Comparison of ENCODE assay signal across 29 mouse cellular contexts in the genomic region with DNA sequence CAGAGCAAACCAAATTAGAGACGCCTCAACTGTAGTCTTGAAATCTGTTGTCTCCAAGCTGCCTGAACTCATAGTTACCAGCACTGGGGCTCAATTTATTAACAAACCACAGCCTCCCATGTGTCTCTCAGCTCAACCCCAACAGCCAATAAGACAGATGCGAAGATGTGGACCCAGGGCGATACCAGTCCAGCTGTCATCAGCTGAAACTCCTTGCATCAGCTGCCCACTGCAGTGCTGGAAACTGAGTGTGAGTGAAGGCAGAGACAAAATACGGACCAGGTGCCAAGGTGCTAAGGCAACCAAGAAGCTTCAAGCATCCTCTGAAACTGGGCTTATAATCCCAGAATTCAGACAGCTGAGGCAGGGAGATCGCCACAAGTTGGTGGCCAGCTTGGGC. TPM values are rescaled to one million over a fixed set of nuclear protein-coding genes. Genes with fewer than 3 reads are reported as not detected.
A peak's percentile ranks its signal among the peaks of the same experiment; 100 is the strongest.
DNase-seq lines count a peak whose midpoint lies in the region; ATAC-seq and TF ChIP-seq lines count a peak whose summit lies in the region.
"Had no signal": no experiment of that assay in that cellular context is flagged by ENCODE, and none has a peak within 500 bp of the region (broad histone marks: within the 10 kb centered on the region; RNA-seq: fewer than 3 reads in every experiment).

No protein-coding gene starts in this region.

- dilution Hi-C loops in CH12.LX (cut with MboI; ENCODE audit: extremely low pct_ligation_motif_present, extremely low pct_unique_long_range_greater_than_20kb, low sequenced_read_pairs): no loop called here

- H3K27me3 ChIP-seq in forebrain, embryonic 16.5 days (replicated peaks; ENCODE audit: control insufficient read depth, insufficient read depth, low read length): no peaks in the 10 kb centered on the region
- H3K27me3 ChIP-seq in forebrain, embryonic 12.5 days: peaks cover 44% of the 10 kb centered on the region
- peaks cover 2% of the 10 kb centered on the region; the same call in 1 of the 2 replicates for H3K27me3 ChIP-seq in midbrain, embryonic 11.5 days (ENCODE audit: control insufficient read depth, insufficient read depth, low read length)
- H3K27me3 ChIP-seq in midbrain, embryonic 13.5 days: peaks cover 35% of the 10 kb centered on the region
- H3K27me3 ChIP-seq in CH12.LX (replicated peaks): peaks cover 12% of the 10 kb centered on the region
- H3K27me3 ChIP-seq: forebrain, embryonic 15.5 days had no signal

- no peak for TF ChIP-seq POLR2A in CH12.LX (IDR thresholded peaks at IDR 0.05; ENCODE audit: low read depth, low read length)

- H3K4me3 ChIP-seq in forebrain, embryonic 16.5 days (replicated peaks; ENCODE audit: low read length): no peak overlapping the region
- H3K4me3 ChIP-seq in forebrain, embryonic 12.5 days (replicated peaks): no peak overlapping the region
- H3K4me3 ChIP-seq in midbrain, embryonic 11.5 days (ENCODE audit: low read depth, low read length): no peak overlapping the region
- no peak overlapping the region for H3K4me3 ChIP-seq in midbrain, embryonic 13.5 days (replicated peaks)
- no peak overlapping the region for H3K4me3 ChIP-seq in CH12.LX (replicated peaks in 1 of 3; ENCODE audit: low read depth in 2 of 3, low read length in 2 of 3, poor library complexity in 1 of 3)
- H3K4me3 ChIP-seq: embryonic facial prominence, embryonic 13.5 days; embryonic facial prominence, embryonic 15.5 days; erythroblast, embryonic 14.5 days; forebrain, embryonic 10.5 days; forebrain, embryonic 13.5 days; forebrain, embryonic 15.5 days had no signal

- peaks cover 22% of the 10 kb centered on the region for H3K4me1 ChIP-seq in forebrain, embryonic 16.5 days (replicated peaks; ENCODE audit: control insufficient read depth, insufficient read depth, low read length)
- H3K4me1 ChIP-seq in forebrain, embryonic 12.5 days: peaks cover 4% of the 10 kb centered on the region
- H3K4me1 ChIP-seq in midbrain, embryonic 11.5 days (ENCODE audit: control insufficient read depth, insufficient read depth, low read length): 0 out of 2 replicates have a peak, but pooled peaks cover 3% of the 10 kb centered on the region
- peaks cover 11% of the 10 kb centered on the region; the same call in 1 of the 2 replicates for H3K4me1 ChIP-seq in midbrain, embryonic 13.5 days (replicated peaks)
- H3K4me1 ChIP-seq in CH12.LX (ENCODE audit: control insufficient read depth in 1 of 2, insufficient read depth in 2 of 2): peaks cover 12 to 32% of the 10 kb centered on the region in 2 experiments; a peak in 3 of 4 replicates

- no peaks in the 10 kb centered on the region for H3K79me2 ChIP-seq in CH12.LX (replicated peaks; ENCODE audit: control insufficient read depth, extremely low read depth, insufficient read depth, poor library complexity, severe bottlenecking)

- WGBS in forebrain, embryonic 16.5 days: 83% methylated on average over 5 of the region's 5 CpGs
- 89% methylated on average over 5 of the region's 5 CpGs for WGBS in forebrain, embryonic 12.5 days
- WGBS in midbrain, embryonic 11.5 days: 89% methylated on average over 5 of the region's 5 CpGs
- WGBS in midbrain, embryonic 13.5 days: 88% methylated on average over 5 of the region's 5 CpGs

- peak; percentile 60 for DNase-seq in midbrain, embryonic 11.5 days (ENCODE audit: low spot score, missing footprints)
- no peak for DNase-seq in CH12.LX (ENCODE audit: extremely low read depth)
- DNase-seq: adrenal gland, adult 2 months; adrenal gland, postnatal 10 days; adrenal gland, postnatal 25 days; B cell, adult 2 months; cerebellum, adult 11 months; cerebellum, adult 18-20 months; cerebellum, adult 8-10 months; cerebellum, adult 9-11 months; cerebellum, postnatal 14 days; cerebellum, postnatal 36 days; embryo, embryonic 11 days had no signal

- H3K36me3 ChIP-seq in forebrain, embryonic 16.5 days (ENCODE audit: control insufficient read depth, insufficient read depth): no peaks in the 10 kb centered on the region
- H3K36me3 ChIP-seq in forebrain, embryonic 12.5 days (replicated peaks): no peaks in the 10 kb centered on the region
- no peaks in the 10 kb centered on the region for H3K36me3 ChIP-seq in midbrain, embryonic 11.5 days (ENCODE audit: control insufficient read depth, insufficient read depth, low read length)
- H3K36me3 ChIP-seq in midbrain, embryonic 13.5 days: no peaks in the 10 kb centered on the region
- H3K36me3 ChIP-seq in CH12.LX (replicated peaks in 1 of 2; ENCODE audit: control insufficient read depth in 1 of 2, insufficient read depth in 1 of 2, low read length in 1 of 2): no peaks in the 10 kb centered on the region
- H3K36me3 ChIP-seq: embryonic facial prominence, embryonic 13.5 days; embryonic facial prominence, embryonic 15.5 days; forebrain, embryonic 10.5 days; forebrain, embryonic 15.5 days had no signal

- TF ChIP-seq RAD21 in CH12.LX (IDR thresholded peaks at IDR 0.05; ENCODE audit: low read depth, low read length): no peak

- peak overlapping the region; percentile 21; the same call in 1 of the 2 replicates for H3K27ac ChIP-seq in forebrain, embryonic 16.5 days (ENCODE audit: low read length)
- no peak overlapping the region for H3K27ac ChIP-seq in forebrain, embryonic 12.5 days
- H3K27ac ChIP-seq in midbrain, embryonic 11.5 days (ENCODE audit: low read depth, low read length): no peak overlapping the region
- no peak overlapping the region for H3K27ac ChIP-seq in midbrain, embryonic 13.5 days
- no peak overlapping the region for H3K27ac ChIP-seq in CH12.LX (ENCODE audit: insufficient read depth, low read depth)
- H3K27ac ChIP-seq: embryonic facial prominence, embryonic 13.5 days; embryonic facial prominence, embryonic 15.5 days; forebrain, embryonic 10.5 days; forebrain, embryonic 13.5 days; forebrain, embryonic 15.5 days had no signal

- H3K9ac ChIP-seq in forebrain, embryonic 16.5 days (replicated peaks; ENCODE audit: low read depth, low read length): no peak overlapping the region
- H3K9ac ChIP-seq in forebrain, embryonic 12.5 days: no peak overlapping the region
- no peak overlapping the region for H3K9ac ChIP-seq in midbrain, embryonic 11.5 days (ENCODE audit: low read length)
- H3K9ac ChIP-seq in midbrain, embryonic 13.5 days (replicated peaks): no peak overlapping the region
- no peak overlapping the region for H3K9ac ChIP-seq in CH12.LX (ENCODE audit: insufficient read depth, low read depth)
- H3K9ac ChIP-seq: embryonic facial prominence, embryonic 13.5 days; embryonic facial prominence, embryonic 15.5 days; forebrain, embryonic 13.5 days; forebrain, embryonic 15.5 days had no signal

- no peak overlapping the region for H3K4me2 ChIP-seq in forebrain, embryonic 16.5 days (ENCODE audit: low read length)
- no peak overlapping the region for H3K4me2 ChIP-seq in forebrain, embryonic 12.5 days
- H3K4me2 ChIP-seq in midbrain, embryonic 11.5 days: no peak overlapping the region
- H3K4me2 ChIP-seq in midbrain, embryonic 13.5 days (replicated peaks): no peak overlapping the region
- H3K4me2 ChIP-seq in CH12.LX (ENCODE audit: insufficient read depth, low read depth, poor library complexity, severe bottlenecking): no peak overlapping the region
- H3K4me2 ChIP-seq: embryonic facial prominence, embryonic 13.5 days; embryonic facial prominence, embryonic 15.5 days; forebrain, embryonic 13.5 days; forebrain, embryonic 15.5 days had no signal

- in situ Hi-C loops in CH12.LX (cut with MboI; ENCODE audit: low pct_ligation_motif_present, low pct_unique_long_range_greater_than_20kb, low sequenced_read_pairs): loop anchor here (10.0 to 25.0 kb wide), 2 partner anchors 87 to 245 kb away; a partner anchor contains a TSS

- H3K9me3 ChIP-seq in forebrain, embryonic 16.5 days (ENCODE audit: control insufficient read depth, low read length): no peaks in the 10 kb centered on the region
- no peaks in the 10 kb centered on the region for H3K9me3 ChIP-seq in forebrain, embryonic 12.5 days
- no peaks in the 10 kb centered on the region for H3K9me3 ChIP-seq in midbrain, embryonic 11.5 days (ENCODE audit: control insufficient read depth, low read length)
- no peaks in the 10 kb centered on the region for H3K9me3 ChIP-seq in midbrain, embryonic 13.5 days
- H3K9me3 ChIP-seq in CH12.LX (replicated peaks; ENCODE audit: low read length): no peaks in the 10 kb centered on the region
- H3K9me3 ChIP-seq: embryonic facial prominence, embryonic 13.5 days; embryonic facial prominence, embryonic 15.5 days; forebrain, embryonic 10.5 days; forebrain, embryonic 13.5 days; forebrain, embryonic 15.5 days had no signal

- TF ChIP-seq CTCF in CH12.LX (conservative IDR thresholded peaks at IDR 0.05 in 1 of 2, IDR thresholded peaks at IDR 0.05 in 1 of 2; ENCODE audit: low read depth in 2 of 2, low read length in 2 of 2): no peak

- ATAC-seq in forebrain, embryonic 16.5 days: no peak
- ATAC-seq in forebrain, embryonic 12.5 days (ENCODE audit: low FRiP score): no peak
- no peak for ATAC-seq in midbrain, embryonic 11.5 days (ENCODE audit: low FRiP score)
- ATAC-seq in midbrain, embryonic 13.5 days: no peak
- ATAC-seq: CD4-positive, CD25-positive, alpha-beta regulatory T cell, adult 4 months; forebrain, embryonic 13.5 days; forebrain, embryonic 15.5 days had no signal

- TF ChIP-seq EP300 in CH12.LX (IDR thresholded peaks at IDR 0.05; ENCODE audit: low read length): no peak

RNA-seq across cellular contexts. Expression of a gene that starts 3.7 kb away (rescaled TPM):
- 0.63 and 1.2 TPM in 2 replicates for polyA plus RNA-seq in forebrain, embryonic 16.5 days (2015; fragmentation: Nextera tagmentation; extraction: Ambion mirVana)
- polyA plus RNA-seq in forebrain, embryonic 12.5 days (2016; fragmentation: Nextera tagmentation; extraction: Ambion mirVana): 0.19 and 0.36 TPM in 2 replicates
- polyA plus RNA-seq in midbrain, embryonic 11.5 days (2014; fragmentation: Nextera tagmentation; extraction: Ambion mirVana): 0.20 and 0.33 TPM in 2 replicates
- 0.11 and 0.13 TPM in 2 replicates for polyA plus RNA-seq in midbrain, embryonic 13.5 days (2015; fragmentation: Nextera tagmentation; extraction: Ambion mirVana)
- total RNA-seq in CH12.LX (2012; rRNA removed) (6.9 and 7.8 TPM in 2 replicates), CH12.LX (2014; rRNA removed) (5.7 and 6.4 TPM in 2 replicates)
- 18.9 and 22.3 TPM in 2 replicates for polyA plus RNA-seq in CH12.LX (2012; ENCODE audit: insufficient read length, low read depth)

RNA-seq across cellular contexts. Expression of a gene that starts 13.6 kb away (rescaled TPM):
- polyA plus RNA-seq in forebrain, embryonic 16.5 days (2015; fragmentation: Nextera tagmentation; extraction: Ambion mirVana): 24.4 and 27.0 TPM in 2 replicates
- polyA plus RNA-seq in forebrain, embryonic 12.5 days (2016; fragmentation: Nextera tagmentation; extraction: Ambion mirVana): 22.3 and 24.4 TPM in 2 replicates
- 36.0 and 39.9 TPM in 2 replicates for polyA plus RNA-seq in midbrain, embryonic 11.5 days (2014; fragmentation: Nextera tagmentation; extraction: Ambion mirVana)
- polyA plus RNA-seq in midbrain, embryonic 13.5 days (2015; fragmentation: Nextera tagmentation; extraction: Ambion mirVana): 24.6 and 25.8 TPM in 2 replicates
- total RNA-seq in CH12.LX (2012; rRNA removed) (4.2 and 4.3 TPM in 2 replicates), CH12.LX (2014; rRNA removed) (3.6 TPM in 2 replicates)
- polyA plus RNA-seq in CH12.LX (2012; ENCODE audit: insufficient read length, low read depth): 2.6 and 2.7 TPM in 2 replicates

RNA-seq across cellular contexts. Expression of a gene that starts 28.2 kb away (rescaled TPM):
- polyA plus RNA-seq in forebrain, embryonic 16.5 days (2015; fragmentation: Nextera tagmentation; extraction: Ambion mirVana): 0.43 and 0.46 TPM in 2 replicates
- 0.04 and 0.08 TPM in 2 replicates for polyA plus RNA-seq in forebrain, embryonic 12.5 days (2016; fragmentation: Nextera tagmentation; extraction: Ambion mirVana)
- not detected in 2 replicates for polyA plus RNA-seq in midbrain, embryonic 11.5 days (2014; fragmentation: Nextera tagmentation; extraction: Ambion mirVana)
- polyA plus RNA-seq in midbrain, embryonic 13.5 days (2015; fragmentation: Nextera tagmentation; extraction: Ambion mirVana): 0.04 TPM in 1 of 2 replicates, not detected in the other
- total RNA-seq in CH12.LX (2012; rRNA removed) (not detected in 2 replicates), CH12.LX (2014; rRNA removed) (not detected in 2 replicates)
- 0.07 and 0.08 TPM in 2 replicates for polyA plus RNA-seq in CH12.LX (2012; ENCODE audit: insufficient read length, low read depth)
- total RNA-seq: ES-E14 had no signal
- polyA plus RNA-seq: CD4-positive, CD25-positive, alpha-beta regulatory T cell, adult 4 months; embryonic facial prominence, embryonic 11.5 days; erythroblast, embryonic 14.5 days; forebrain, embryonic 10.5 days had no signal

RNA-seq across cellular contexts. Expression of a gene that starts 30.5 kb away (rescaled TPM):
- 1.3 and 1.6 TPM in 2 replicates for polyA plus RNA-seq in forebrain, embryonic 16.5 days (2015; fragmentation: Nextera tagmentation; extraction: Ambion mirVana)
- 2.8 TPM in 2 replicates for polyA plus RNA-seq in forebrain, embryonic 12.5 days (2016; fragmentation: Nextera tagmentation; extraction: Ambion mirVana)
- 0.86 and 0.92 TPM in 2 replicates for polyA plus RNA-seq in midbrain, embryonic 11.5 days (2014; fragmentation: Nextera tagmentation; extraction: Ambion mirVana)
- polyA plus RNA-seq in midbrain, embryonic 13.5 days (2015; fragmentation: Nextera tagmentation; extraction: Ambion mirVana): 1.7 and 2.1 TPM in 2 replicates
- total RNA-seq in CH12.LX (2012; rRNA removed): not detected in 2 replicates
- total RNA-seq in CH12.LX (2014; rRNA removed): not detected in 2 replicates
- not detected in 2 replicates for polyA plus RNA-seq in CH12.LX (2012; ENCODE audit: insufficient read length, low read depth)
- polyA plus RNA-seq: CD4-positive, CD25-positive, alpha-beta regulatory T cell, adult 4 months; erythroblast, embryonic 14.5 days had no signal

RNA-seq across cellular contexts. Expression of a gene that starts 40.6 kb away (rescaled TPM):
- not detected in 2 replicates for polyA plus RNA-seq in forebrain, embryonic 16.5 days (2015; fragmentation: Nextera tagmentation; extraction: Ambion mirVana)
- polyA plus RNA-seq in forebrain, embryonic 12.5 days (2016; fragmentation: Nextera tagmentation; extraction: Ambion mirVana): not detected in 2 replicates
- polyA plus RNA-seq in midbrain, embryonic 11.5 days (2014; fragmentation: Nextera tagmentation; extraction: Ambion mirVana): not detected in 2 replicates
- polyA plus RNA-seq in midbrain, embryonic 13.5 days (2015; fragmentation: Nextera tagmentation; extraction: Ambion mirVana): not detected in 2 replicates
- not detected in 2 replicates for total RNA-seq in CH12.LX (2012; rRNA removed)
- not detected in 2 replicates for total RNA-seq in CH12.LX (2014; rRNA removed)
- polyA plus RNA-seq in CH12.LX (2012; ENCODE audit: insufficient read length, low read depth): not detected in 2 replicates
- total RNA-seq: adrenal gland, adult 2 months; adrenal gland, postnatal 10 days; adrenal gland, postnatal 25 days; adrenal gland, postnatal 4 days; common myeloid progenitor, adult 5-6 weeks; ES-E14; MEL had no signal
- polyA plus RNA-seq: adrenal gland, adult 2 months; brain, embryonic 14.5 days; CD4-positive, CD25-positive, alpha-beta regulatory T cell, adult 4 months; embryonic facial prominence, embryonic 11.5 days; embryonic facial prominence, embryonic 13.5 days; erythroblast, embryonic 14.5 days; forebrain, embryonic 10.5 days; forebrain, embryonic 13.5 days; forebrain, embryonic 15.5 days had no signal
